Mouse (Mus musculus) bone marrow, adult 2 months (tissue): ENCODE measurements around the gene Mpig6b. TPM values are rescaled to one million over a fixed set of nuclear protein-coding genes. Genes with fewer than 3 reads are reported as not detected.

ENCODE experiments used
- H3K27ac ChIP-seq: fragments of 200-500 bp; 2 replicates; pipeline ENCODE4 v1.5.1; 2012; ENCODE audit warnings: low read depth, mild to moderate bottlenecking, control low read depth, inconsistent platforms, low read length; ENCODE audit not compliant: control insufficient read depth, poor library complexity, insufficient read depth
- H3K4me1 ChIP-seq: fragments of 200-500 bp; 2 replicates; pipeline ENCODE4 v1.6.1; 2011; ENCODE audit warnings: low read length; ENCODE audit not compliant: control insufficient read depth, insufficient read depth
- H3K4me3 ChIP-seq: fragments of 200-500 bp; replicated peaks from 2 replicates; pipeline ENCODE3; 2011; ENCODE audit warnings: mild to moderate bottlenecking, low read depth, low read length, control low read depth; ENCODE audit not compliant: control insufficient read depth
- CTCF ChIP-seq: fragments of 200-500 bp; IDR thresholded peaks from 2 replicates; pipeline ENCODE4 v1.5.1; 2011; ENCODE audit warnings: low read length, control low read depth; ENCODE audit not compliant: control insufficient read depth, insufficient read depth
- POLR2A ChIP-seq: fragments of 200-500 bp; IDR thresholded peaks from 2 replicates; pipeline ENCODE4 v1.6.1; 2011; ENCODE audit warnings: low read depth, mild to moderate bottlenecking, control low read depth, low read length, borderline replicate concordance; ENCODE audit not compliant: control insufficient read depth
- WGBS: fragments of 180-500 bp; shearing (Covaris S2); methylation state at CpG from one replicate; pipeline ENCODE4 v1.1.7; 2018; 5-methylcytosine and 5-hydroxymethylcytosine counted together
- polyA plus RNA-seq: library from polyadenylated mRNA; stranded (reverse); fragments of >200 nt; gene quantifications from 2 replicates; pipeline ENCODE4 v1.2.4, GENCODE M21; 2011; ENCODE audit warnings: low replicate concordance; ENCODE audit not compliant: missing spikeins, insufficient read depth, insufficient read length

Gene Mpig6b
- polyA plus RNA-seq, 1 experiment: 35.6 TPM

DNA sequence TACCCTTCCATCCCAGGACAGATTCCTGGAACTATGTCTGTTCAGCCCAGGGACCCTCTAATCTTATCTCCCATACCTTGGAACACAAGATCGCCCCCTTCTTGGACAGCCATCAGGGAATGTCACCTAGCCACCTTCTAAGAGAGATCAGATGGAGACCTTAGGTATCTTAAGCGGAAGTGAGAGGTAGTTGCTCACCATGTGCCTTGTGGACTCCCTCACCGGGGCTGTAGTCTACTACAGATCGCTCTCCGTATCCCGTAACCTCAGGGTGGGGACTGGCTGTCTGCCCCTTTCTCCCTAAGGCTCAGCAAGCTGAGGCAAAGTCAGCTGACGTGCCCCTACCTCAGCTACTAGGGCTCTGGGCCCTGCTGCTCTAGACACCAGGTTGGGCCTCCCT lies 38.1 kb upstream of the Mpig6b start:
- H3K4me1 ChIP-seq: no peaks in the 10 kb centered on the region; the same call in 1 of the 2 replicates
- TF ChIP-seq POLR2A (no peak), CTCF (no peak)
- H3K27ac ChIP-seq: peak overlapping the region; percentile 36
- WGBS: 83% methylated on average over 7 of the region's 7 CpGs
- H3K4me3 ChIP-seq: no peak overlapping the region

DNA sequence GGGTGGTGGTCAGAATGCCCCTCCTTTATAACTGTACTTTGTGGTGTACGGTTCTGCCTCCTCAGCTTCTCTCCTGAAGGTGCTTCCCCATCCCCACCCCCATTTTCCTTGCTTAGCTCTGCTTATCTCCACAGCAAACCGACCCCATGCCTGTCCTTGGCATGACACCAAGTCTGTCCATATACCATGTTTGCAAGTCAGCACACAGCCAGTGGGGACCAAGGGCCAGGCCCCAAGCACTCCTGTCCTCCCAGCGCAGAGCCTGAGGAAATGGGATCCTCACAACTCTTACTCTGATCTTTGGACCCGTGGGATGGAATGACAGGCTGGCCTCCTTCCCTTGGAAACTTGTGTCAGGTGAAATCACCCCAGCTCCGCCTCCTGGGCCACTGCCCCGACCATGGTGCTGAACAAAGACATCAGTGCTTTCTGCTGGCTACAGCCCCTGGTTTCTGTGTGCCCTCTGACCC lies 37.3 kb upstream of the Mpig6b start:
- TF ChIP-seq POLR2A (no peak), CTCF (no peak)
- H3K27ac ChIP-seq: peak overlapping the region; percentile 28; the same call in 1 of the 2 replicates
- H3K4me3 ChIP-seq: no peak overlapping the region
- 44% methylated on average over 6 of the region's 6 CpGs for WGBS
- H3K4me1 ChIP-seq: no peaks in the 10 kb centered on the region; the same call in 1 of the 2 replicates

DNA sequence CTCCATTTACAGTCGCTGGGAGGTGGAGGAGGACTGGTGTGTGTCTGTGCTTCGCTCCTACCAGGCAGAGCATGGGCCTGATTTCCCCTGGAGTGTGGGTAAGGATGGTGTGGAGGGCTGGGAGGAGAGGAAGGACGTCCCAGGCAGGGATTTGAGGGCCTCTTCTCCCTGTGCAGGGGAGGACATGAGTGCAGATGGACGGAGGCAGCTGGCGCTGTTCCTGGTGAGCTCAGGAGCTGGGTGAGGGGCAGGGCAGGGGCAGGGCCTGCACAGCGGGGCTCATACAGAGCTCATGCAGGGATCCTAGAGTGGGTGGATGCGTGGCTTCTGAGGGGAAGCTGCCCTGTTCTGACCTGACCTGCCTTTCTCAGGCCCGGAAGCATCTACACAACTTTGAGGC lies 36.3 kb upstream of the Mpig6b start:
- Histone ChIP-seq H3K4me3 (no peak overlapping the region), H3K4me1 (no peaks in the 10 kb centered on the region; the same call in 1 of the 2 replicates), H3K27ac (peak overlapping the region; percentile 37; the same call in 1 of the 2 replicates)
- TF ChIP-seq CTCF (no peak), POLR2A (no peak)
- 77% methylated on average over 8 of the region's 8 CpGs for WGBS

DNA sequence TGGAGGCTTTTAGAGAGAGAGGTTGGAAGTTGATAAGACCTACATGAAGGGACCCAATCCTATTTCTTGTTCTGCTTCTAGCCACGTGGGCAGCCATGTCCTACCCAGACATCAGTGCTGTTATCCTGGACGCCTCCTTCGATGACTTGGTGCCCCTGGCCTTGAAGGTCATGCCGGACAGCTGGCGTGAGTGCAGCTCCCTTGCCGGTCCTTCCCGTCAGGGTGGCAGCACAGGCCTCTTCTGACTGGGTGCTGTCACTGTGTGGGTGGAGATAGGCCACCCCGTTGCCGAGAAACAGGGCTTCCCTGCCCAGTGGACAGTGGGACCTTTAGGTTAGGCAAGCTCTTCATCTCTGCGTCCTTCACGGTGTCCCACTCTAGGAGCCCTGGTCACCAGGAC lies 35.2 kb upstream of the Mpig6b start:
- H3K4me3 ChIP-seq: no peak overlapping the region
- no peaks in the 10 kb centered on the region; the same call in 1 of the 2 replicates for H3K4me1 ChIP-seq
- 91% methylated on average over 11 of the region's 11 CpGs for WGBS
- TF ChIP-seq CTCF: no peak
- TF ChIP-seq POLR2A: no peak
- no peak overlapping the region for H3K27ac ChIP-seq

DNA sequence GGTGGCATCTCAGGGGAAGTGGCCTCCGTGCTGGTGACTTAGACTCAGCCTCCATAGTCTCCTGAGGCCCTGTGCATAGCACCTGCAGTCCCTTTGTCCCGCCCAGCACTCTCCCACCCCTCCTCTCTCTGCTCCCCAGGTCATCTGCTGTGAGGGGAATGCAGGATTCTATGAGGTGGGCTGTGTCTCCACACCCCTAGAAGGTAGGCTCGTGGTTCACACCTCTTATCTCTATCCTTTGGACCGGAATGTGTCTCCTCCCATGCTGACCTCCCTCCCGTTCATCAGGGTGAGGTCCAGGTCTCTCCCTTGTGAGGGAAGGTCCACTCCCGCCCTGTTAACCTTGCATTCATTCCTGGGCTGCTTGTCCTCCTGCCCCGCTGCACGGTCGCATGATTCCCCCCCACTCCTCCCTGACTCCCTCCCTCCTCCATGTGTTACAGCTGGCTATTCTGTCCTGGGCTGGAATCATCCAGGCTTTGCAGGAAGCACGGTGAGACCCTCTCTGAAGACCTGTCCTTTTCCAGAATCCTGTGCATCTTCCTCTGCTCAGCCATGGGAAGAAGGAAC lies 34.3 kb upstream of the Mpig6b start:
- Histone ChIP-seq H3K27ac (no peak overlapping the region), H3K4me3 (no peak overlapping the region), H3K4me1 (no peaks in the 10 kb centered on the region; the same call in 1 of the 2 replicates)
- no peak for TF ChIP-seq POLR2A
- TF ChIP-seq CTCF: no peak
- WGBS: 85% methylated on average over 10 of the region's 10 CpGs

DNA sequence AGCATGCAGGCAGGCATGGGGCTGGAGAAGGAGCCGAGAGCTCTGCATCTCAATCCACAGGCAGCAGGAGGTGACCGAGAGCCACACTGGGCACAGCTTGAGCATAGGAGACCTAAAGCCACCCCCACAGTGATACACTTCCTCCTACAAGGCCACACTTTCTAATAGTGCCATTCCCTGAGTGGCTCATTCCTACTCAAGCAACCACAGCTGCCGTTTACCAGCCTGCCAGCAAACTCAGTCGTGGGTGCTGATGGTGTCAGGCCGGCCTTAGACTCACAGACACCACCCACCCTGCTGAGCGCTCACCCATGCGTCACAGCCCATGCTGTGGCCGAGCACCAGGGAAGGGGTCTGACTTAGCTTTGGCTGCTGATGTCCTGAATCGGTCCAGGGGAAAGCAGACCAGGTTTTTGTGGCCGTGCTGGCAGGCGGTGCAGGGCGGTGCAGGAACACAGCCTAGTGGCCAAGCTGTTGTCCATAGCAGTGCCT lies 31.2 kb upstream of the Mpig6b start:
- no peak overlapping the region for H3K27ac ChIP-seq
- no peaks in the 10 kb centered on the region for H3K4me1 ChIP-seq
- no peak overlapping the region for H3K4me3 ChIP-seq
- WGBS: 87% methylated on average over 12 of the region's 12 CpGs
- no peak for TF ChIP-seq POLR2A
- TF ChIP-seq CTCF: no peak

DNA sequence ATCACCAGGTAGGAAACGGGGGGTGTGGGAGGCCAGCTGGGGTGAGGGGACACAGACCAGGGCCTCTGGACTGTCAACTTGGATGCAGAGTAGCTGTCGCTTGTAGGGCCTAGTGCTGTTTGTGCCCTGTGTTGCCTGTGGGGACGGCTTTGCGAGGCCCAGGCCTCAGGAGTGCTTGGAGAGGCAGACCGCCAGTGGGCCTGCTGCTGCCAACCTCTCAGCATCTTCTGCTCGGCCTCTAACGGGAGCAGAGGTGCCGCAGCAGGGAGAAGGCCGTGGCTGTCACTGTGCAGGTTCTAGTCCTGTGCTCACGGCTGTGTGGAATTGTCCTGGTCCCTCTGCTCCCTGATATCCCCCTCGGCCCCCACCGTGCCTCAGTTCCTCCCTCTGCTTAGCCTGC lies 30.6 kb upstream of the Mpig6b start:
- no peak overlapping the region for H3K4me3 ChIP-seq
- TF ChIP-seq CTCF (no peak), POLR2A (no peak; the same call in 1 of the 2 replicates)
- no peaks in the 10 kb centered on the region for H3K4me1 ChIP-seq
- no peak overlapping the region for H3K27ac ChIP-seq
- WGBS: 95% methylated on average over 12 of the region's 12 CpGs

DNA sequence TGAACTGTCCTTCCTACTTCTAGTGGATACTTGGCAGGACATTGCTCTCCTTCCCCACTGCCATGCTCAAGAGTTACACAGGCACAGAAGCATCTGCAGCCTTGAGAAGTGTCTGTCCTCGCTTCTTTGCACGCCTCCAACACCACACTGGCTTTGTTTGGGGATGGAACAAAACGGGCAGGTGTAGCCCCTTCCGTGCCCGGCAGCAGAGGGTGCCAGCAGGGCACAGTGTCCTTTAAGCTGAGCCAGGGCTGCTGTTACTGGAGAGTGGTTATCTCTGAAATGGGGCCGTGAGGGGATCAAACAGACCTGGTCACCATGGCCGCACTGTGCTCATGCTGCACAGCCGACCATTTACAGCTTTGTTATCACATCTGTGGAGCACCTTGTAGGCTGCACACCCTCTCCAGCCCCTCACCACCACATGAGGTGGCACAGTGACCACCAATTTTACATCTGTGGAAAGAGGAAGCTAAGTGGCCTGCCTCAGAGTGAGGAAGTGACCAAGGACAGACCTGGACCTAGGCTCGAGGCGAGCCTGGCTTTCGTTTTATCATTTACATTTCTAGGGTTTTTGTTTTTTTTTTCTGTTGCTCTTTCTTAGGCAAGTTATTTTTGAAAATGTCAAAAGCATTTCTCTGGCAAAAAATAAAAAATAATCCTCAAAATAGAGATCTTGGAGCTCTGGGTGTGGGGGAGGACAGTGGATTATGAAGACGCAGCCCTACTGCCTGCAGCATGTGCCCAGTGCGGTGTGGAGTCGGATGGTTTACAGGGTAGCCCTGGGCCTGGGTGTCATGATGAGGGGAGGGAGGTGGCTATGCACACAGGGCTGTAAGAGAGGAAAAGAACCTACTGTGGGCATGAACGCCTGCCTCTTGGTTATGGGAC lies 28.7 kb upstream of the Mpig6b start:
- TF ChIP-seq POLR2A (no peak), CTCF (no peak)
- 78% methylated on average over 15 of the region's 15 CpGs for WGBS
- Histone ChIP-seq H3K4me3 (no peak overlapping the region), H3K27ac (no peak overlapping the region), H3K4me1 (no peaks in the 10 kb centered on the region)
